Mouse (Mus musculus) intestine, postnatal 0 days (tissue): ENCODE results near the gene Naxe. TPM values are rescaled to one million over a fixed set of nuclear protein-coding genes. Genes with fewer than 3 reads are reported as not detected.
A peak's percentile ranks its signal among the peaks of the same experiment; 100 is the strongest.

ENCODE experiments used
- ATAC-seq: fragments of 200-750 bp; cut with Nextera tagmentation; 2 replicates; pipeline ENCODE4 v1.8.0; 2017; ENCODE audit warnings: mild to moderate bottlenecking, moderate TSS enrichment, moderate library complexity
- H3K27ac ChIP-seq: fragments of 300-500 bp; sonication (generic); 2 replicates; pipeline ENCODE4 v1.5.1; 2014; ENCODE audit warnings: mild to moderate bottlenecking, low read depth, low read length, moderate library complexity
- H3K27me3 ChIP-seq: fragments of 300-500 bp; sonication (generic); replicated peaks from 2 replicates; pipeline ENCODE4 v1.6.1; 2014; ENCODE audit warnings: low read length, mixed read lengths; ENCODE audit not compliant: control insufficient read depth, insufficient read depth
- H3K36me3 ChIP-seq: fragments of 300-500 bp; sonication (generic); 2 replicates; pipeline ENCODE4 v1.6.1; 2014; ENCODE audit warnings: mild to moderate bottlenecking, moderate library complexity; ENCODE audit not compliant: control insufficient read depth, insufficient read depth
- H3K4me1 ChIP-seq: fragments of 300-500 bp; sonication (generic); replicated peaks from 2 replicates; pipeline ENCODE4 v1.6.1; 2014; ENCODE audit warnings: antibody characterized with exemption, low read length, mixed read lengths; ENCODE audit not compliant: control insufficient read depth, insufficient read depth
- H3K4me2 ChIP-seq: fragments of 300-500 bp; sonication (generic); replicated peaks from 2 replicates; pipeline ENCODE4 v1.6.1; 2014; ENCODE audit warnings: low read depth, mild to moderate bottlenecking, moderate library complexity
- H3K4me3 ChIP-seq: fragments of 300-500 bp; sonication (generic); 2 replicates; pipeline ENCODE4 v1.5.1; 2014; ENCODE audit warnings: low read depth, low read length
- H3K9ac ChIP-seq: fragments of 300-500 bp; sonication (generic); 2 replicates; pipeline ENCODE4 v1.6.1; 2014; ENCODE audit warnings: mild to moderate bottlenecking, low read depth, low read length
- H3K9me3 ChIP-seq: fragments of 300-500 bp; sonication (generic); 2 replicates; pipeline ENCODE4 v1.6.1; 2016; ENCODE audit warnings: mixed run types; ENCODE audit not compliant: control insufficient read depth
- CTCF ChIP-seq: sonication (generic); IDR thresholded peaks from 2 replicates; pipeline ENCODE4 v1.5.1; 2016; ENCODE audit warnings: low read depth, mild to moderate bottlenecking, control low read depth, antibody characterized with exemption, moderate library complexity
- WGBS: fragments of 180-500 bp; shearing (Covaris S2); extraction: QIAGEN DNeasy Blood & Tissue Kit; methylation state at CpG from one replicate; pipeline ENCODE4 v1.1.7; 2014; 5-methylcytosine and 5-hydroxymethylcytosine counted together
- polyA plus RNA-seq: library from polyadenylated mRNA; unstranded; fragments of >200 nt; fragmentation: Nextera tagmentation; extraction: Ambion mirVana; gene quantifications from 2 replicates; pipeline ENCODE4 v1.2.1, GENCODE M21; 2015

Naxe gene
- polyA plus RNA-seq, 1 experiment from 2014 or later = 109 TPM

DNA sequence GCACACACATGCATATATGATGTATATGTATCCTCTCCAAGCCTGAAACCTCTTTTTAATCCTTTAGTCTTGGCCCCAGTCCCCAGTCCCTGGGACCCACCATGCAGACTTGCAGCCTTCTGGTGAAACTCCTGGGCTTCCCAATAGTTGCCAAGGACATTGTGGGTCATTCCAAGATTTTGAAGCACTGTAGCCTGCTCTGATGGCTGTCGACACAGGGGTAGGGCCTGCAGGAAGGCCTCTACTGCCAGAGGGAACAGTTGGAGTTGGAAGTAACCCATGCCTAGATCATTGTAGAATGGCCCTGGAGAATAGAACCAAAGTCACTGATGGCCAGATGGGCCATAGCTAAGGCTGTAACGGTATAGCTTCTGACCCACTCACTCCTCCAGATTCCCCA is 16.1 kb upstream of the Naxe start:
- Histone ChIP-seq H3K4me3 (no peak overlapping the region), H3K27ac (no peak overlapping the region), H3K36me3 (no peaks in the 10 kb centered on the region), H3K27me3 (0 out of 2 replicates have a peak, but pooled peaks cover 3% of the 10 kb centered on the region), H3K4me1 (no peaks in the 10 kb centered on the region), H3K4me2 (no peak overlapping the region), H3K9me3 (no peaks in the 10 kb centered on the region), H3K9ac (no peak overlapping the region)
- no peak for ATAC-seq
- no peak for TF ChIP-seq CTCF
- 72% methylated on average over 2 of the region's 2 CpGs for WGBS

DNA sequence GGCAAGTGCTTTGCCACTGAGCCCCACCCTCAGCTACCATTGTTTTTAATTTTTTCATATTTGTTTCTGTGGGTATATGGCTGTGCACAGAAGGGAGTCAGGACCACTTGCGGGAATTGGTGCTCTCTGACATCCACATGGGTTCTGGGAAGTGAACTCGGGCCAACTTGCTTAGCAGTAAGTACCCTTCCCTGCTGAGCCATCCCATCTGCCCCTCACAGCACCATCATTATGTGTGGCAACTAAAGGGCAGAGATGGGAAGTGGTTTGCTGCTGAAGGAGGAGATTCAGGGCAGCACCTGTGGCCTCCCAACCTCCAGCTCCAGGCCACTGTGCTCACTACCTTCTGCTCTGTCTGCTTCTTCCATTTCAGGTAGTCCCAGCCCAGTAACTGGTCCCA is 15.3 kb upstream of the Naxe start:
- no peak overlapping the region for H3K4me2 ChIP-seq

DNA sequence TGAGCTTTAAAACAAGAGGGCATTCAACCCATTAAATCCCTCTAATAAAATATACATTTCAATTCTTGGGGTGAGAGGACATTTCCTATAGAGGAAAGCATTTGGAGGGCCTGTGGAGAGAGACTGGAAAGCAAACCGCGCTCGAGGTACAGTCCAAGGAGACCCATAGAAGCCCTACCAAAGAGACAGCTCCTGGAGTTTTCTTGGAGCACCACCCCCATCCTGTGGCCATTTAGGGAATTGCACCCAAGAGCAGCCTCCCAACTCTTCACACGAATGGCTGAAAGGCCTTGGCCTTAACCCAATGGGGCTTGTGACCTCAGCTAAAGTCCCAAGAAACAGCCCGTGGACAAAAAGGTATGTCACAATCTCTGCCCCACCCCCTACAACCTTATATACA is 13.5 kb upstream of the Naxe start:
- TF ChIP-seq CTCF = peak; percentile 92
- Histone ChIP-seq H3K4me1 (no peaks in the 10 kb centered on the region), H3K27ac (no peak overlapping the region), H3K9me3 (no peaks in the 10 kb centered on the region), H3K9ac (no peak overlapping the region), H3K4me2 (no peak overlapping the region), H3K4me3 (no peak overlapping the region), H3K27me3 (no peaks in the 10 kb centered on the region), H3K36me3 (no peaks in the 10 kb centered on the region)
- no peak for ATAC-seq
- 4% methylated on average over 5 of the region's 5 CpGs for WGBS

More for the DNA sequence above, 15.3 kb upstream of the Naxe start:
- no peaks in the 10 kb centered on the region for H3K4me1 ChIP-seq
- no peaks in the 10 kb centered on the region for H3K36me3 ChIP-seq
- no peak overlapping the region for H3K9ac ChIP-seq
- H3K27me3 ChIP-seq = 0 out of 2 replicates have a peak, but pooled peaks cover 3% of the 10 kb centered on the region
- ATAC-seq = no peak
- H3K9me3 ChIP-seq = no peaks in the 10 kb centered on the region
- H3K4me3 ChIP-seq = no peak overlapping the region
- no peak for TF ChIP-seq CTCF
- H3K27ac ChIP-seq = no peak overlapping the region
- WGBS = 62% methylated on average over 2 of the region's 2 CpGs

DNA sequence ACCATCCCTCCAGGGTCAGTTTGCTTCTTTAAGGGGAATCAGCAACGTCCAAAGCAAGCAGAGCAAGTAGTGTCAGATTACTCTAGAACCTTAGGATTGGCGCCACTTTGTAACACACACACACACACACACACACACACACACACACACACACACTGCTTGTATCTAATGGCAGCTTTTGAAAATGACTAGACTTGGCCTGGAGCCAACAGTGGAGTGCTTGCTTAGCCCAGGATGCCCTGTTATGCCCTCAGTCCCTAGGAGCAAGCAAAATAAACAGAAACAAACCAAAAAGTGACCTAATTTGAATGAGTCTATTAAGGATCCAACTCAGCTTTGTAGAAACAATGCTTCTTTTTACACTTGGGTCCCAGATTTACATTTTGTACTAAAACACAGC is 10.1 kb upstream of the Naxe start:
- no peak overlapping the region for H3K9ac ChIP-seq
- H3K27me3 ChIP-seq = no peaks in the 10 kb centered on the region
- WGBS = 30% methylated on average over 2 of the region's 2 CpGs
- no peak overlapping the region for H3K4me3 ChIP-seq
- TF ChIP-seq CTCF = no peak
- H3K9me3 ChIP-seq = no peaks in the 10 kb centered on the region
- H3K27ac ChIP-seq = no peak overlapping the region
- no peak for ATAC-seq
- H3K4me1 ChIP-seq = no peaks in the 10 kb centered on the region
- H3K36me3 ChIP-seq = no peaks in the 10 kb centered on the region
- no peak overlapping the region for H3K4me2 ChIP-seq

DNA sequence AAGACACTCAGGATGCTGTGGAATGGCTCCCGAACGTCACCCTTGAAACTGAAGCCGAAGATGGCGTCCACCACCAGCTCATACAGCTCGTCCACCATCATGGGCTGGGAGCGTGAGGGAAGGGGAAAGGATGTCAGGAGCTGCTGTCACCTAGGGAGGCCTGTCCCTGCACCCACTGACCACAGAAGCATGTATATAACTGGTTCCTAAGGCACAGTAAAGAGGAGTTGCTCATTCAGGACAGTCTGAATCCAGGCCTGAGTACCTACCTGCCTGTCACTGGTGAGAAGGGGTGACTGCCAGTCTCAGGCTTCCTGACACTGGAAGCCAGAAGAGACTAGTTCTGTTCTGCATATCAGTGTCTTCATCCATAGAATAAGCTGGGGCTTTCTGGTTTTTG is 1.3 kb downstream of the Naxe start:
- H3K9ac ChIP-seq = no peak overlapping the region
- ATAC-seq = no peak

DNA sequence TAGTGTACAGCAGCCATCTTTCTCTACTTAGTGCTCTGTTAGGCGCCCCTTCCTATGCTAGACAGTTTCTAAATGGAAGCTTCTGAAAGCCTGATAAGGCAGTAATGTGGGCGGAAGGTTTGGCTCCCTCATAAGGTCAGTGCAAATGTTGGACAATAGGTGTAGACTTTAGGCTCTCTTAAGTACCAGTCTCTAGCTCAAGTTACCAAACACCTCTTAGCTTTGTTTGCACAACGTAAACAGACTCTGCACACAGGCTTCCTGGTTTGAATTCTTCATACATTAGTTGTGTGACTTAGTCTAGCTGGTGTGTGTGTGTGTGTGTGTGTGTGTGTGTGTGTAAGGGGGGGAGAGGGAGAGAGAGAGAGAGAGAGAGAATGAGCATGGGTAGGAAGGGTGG is 8.8 kb downstream of the Naxe start:
- no peak for TF ChIP-seq CTCF
- Histone ChIP-seq H3K9me3 (no peaks in the 10 kb centered on the region), H3K36me3 (peaks cover 23% of the 10 kb centered on the region), H3K9ac (no peak overlapping the region), H3K4me2 (no peak overlapping the region), H3K27ac (no peak overlapping the region), H3K4me1 (no peaks in the 10 kb centered on the region), H3K4me3 (no peak overlapping the region), H3K27me3 (no peaks in the 10 kb centered on the region)
- 48% methylated on average over 3 of the region's 3 CpGs for WGBS
- ATAC-seq = no peak

More for the DNA sequence above, 1.3 kb downstream of the Naxe start:
- Histone ChIP-seq H3K9me3 (no peaks in the 10 kb centered on the region), H3K27me3 (no peaks in the 10 kb centered on the region), H3K4me2 (no peak overlapping the region), H3K4me1 (no peaks in the 10 kb centered on the region), H3K4me3 (no peak overlapping the region), H3K27ac (no peak overlapping the region), H3K36me3 (peaks cover 22% of the 10 kb centered on the region)
- WGBS = 90% methylated on average over 6 of the region's 6 CpGs
- no peak for TF ChIP-seq CTCF
